Mouse (Mus musculus) B cell, adult 67 days (primary cell): ENCODE measurements around the gene Atxn7l3. TPM values are rescaled to one million over a fixed set of nuclear protein-coding genes. Genes with fewer than 3 reads are reported as not detected.

Experiments used
- total RNA-seq, 2 experiments: library from RNA; stranded (reverse); gene quantifications; 4 replicates each; pipeline ENCODE4 v1.2.4; 2023

Atxn7l3 gene
- total RNA-seq: 10 to 100 TPM; 72.1 to 73.0 TPM

DNA sequence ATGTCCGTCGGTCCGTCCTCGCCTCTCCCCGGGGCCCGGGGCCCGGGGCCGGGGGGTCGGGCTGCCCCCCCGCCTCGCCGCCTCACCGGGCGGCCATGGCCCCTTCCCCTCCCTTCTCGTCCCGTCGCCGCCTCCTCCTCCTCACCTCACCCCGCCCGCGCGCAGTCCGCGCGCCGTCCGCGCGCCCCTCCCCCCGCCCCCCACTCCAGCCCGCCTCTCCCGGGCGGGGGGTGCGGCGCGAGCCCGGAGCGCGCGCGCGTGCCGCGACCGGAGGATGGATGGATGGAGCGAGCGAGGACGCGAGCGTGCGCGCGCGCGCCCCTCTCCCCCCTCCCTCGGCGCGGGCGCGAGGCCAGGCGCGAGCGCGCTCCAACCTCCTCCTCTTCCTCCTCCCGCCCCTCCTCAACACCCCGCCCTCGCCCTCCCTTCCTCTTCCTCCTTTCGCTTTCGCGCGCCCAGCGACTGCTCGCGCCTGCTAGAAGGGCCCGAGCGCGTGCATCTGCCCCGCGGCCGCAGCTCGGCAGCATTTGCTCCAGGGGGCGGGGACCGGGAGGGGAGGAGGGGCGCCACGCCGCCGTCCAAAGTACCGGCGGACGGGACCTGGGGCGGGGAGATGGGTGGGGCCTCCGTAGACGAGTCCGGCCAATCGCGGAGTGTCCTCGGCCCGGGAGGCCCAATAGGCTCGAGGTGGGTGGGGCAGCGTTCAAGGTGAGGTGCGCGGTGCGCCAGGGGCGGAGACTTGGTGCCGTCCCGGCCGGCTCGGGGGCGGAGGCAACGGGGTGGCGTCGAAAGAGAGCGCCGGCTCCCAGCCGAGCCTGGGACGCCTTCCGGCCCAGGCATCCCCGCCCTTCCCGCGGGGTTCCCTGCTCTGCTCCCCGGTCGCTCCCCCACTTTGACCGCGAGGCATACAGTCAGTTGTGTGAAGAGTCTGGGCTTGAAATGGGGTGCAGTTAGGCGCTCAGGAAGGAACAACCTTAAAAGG lies at the start of gene Atxn7l3:
Atxn7l3 (minus strand) TSS at position 141 of the 982 bp plus-strand sequence.

DNA sequence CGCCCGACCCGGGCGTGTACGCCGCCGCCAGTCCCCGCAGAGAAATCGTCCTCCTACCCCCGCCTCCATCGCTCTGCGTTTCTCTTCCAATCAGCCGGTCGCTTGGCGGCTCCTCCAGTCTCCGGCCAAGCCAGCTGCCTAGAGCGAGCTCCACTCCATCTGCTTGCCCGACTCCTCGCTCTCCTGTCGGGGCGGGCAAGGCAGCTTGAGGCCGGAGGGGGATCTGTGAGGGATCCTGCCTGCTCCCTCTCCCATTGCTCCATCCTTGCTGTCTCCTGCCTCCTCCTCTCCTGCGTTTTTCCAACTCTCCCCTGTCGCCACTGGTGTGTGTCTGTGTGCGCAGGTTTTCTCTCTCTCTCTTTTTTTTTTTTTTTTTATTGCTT lies 23.0 kb upstream of the Atxn7l3 start, which contains the start of gene Ubtf:
Ubtf (minus strand) TSS at position 333 of the 383 bp plus-strand sequence.

DNA sequence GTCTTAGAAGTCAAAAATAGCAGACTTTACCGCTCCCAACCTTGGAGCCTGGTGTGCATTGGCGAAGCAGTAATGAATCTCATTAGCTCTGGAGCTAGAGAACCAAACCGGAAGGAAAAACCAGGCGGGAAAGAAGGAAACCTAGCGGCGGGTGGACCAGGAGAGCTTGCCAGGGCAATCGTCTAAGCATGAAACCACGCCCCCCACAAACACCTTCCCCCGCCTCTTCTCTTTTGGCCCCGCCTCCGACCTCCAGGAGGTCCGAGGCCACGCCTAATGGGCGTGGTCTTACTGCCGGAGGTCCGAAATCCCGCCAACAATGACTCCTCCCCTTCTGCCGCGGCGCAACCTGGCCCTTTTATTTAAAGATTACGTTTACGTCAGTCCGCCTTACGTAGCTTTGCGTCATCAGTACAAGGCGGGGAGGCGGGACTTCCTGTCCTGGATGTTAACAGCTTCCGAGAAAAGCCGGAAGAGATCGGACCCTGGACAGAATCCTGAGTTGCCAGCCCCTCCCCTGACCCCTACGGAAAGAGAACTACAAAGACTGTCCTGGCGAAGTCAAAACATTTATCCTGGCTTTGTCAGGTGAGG lies 11.8 kb downstream of the Atxn7l3 start, which contains the start of gene Tmub2:
Tmub2 (plus strand) TSS at position 431 of the 594 bp plus-strand sequence.

DNA sequence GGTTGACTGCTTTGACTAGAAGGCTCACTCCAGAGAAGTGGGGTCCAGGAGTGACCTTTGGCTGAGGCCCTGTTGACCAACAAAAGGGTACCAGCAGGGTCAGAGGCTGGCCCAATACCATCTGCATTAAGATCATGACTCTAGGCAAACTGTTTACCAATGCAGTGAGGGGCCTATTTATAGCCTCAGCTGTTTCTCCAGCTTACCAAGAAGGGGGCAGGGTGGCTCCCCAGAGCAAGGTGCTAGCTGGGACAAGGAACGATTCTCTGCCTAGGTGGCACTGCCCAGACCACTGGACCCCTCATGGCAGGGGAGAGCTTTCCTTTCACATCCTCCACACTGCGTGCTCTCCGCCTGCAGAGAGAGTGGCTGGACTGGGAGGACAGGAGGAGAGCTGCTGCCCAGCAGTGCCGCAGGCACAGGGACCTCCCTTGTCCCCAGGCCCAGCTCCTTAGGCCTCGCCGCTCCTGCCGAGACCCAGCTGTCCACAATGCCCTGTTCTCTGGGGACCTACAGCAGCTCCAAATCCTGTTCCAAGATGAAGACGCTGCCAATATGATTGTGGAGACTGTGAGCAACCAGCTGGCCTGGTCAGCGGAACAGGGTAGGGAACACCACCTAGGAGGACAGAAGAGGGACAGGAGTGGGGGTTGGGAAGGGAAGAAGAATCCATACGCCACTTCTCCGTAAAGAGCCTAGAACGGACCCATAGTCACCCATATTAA lies 27.7 kb downstream of the Atxn7l3 start, which contains the start of gene Asb16:
Asb16 (plus strand) TSS at position 224 of the 725 bp plus-strand sequence.

DNA sequence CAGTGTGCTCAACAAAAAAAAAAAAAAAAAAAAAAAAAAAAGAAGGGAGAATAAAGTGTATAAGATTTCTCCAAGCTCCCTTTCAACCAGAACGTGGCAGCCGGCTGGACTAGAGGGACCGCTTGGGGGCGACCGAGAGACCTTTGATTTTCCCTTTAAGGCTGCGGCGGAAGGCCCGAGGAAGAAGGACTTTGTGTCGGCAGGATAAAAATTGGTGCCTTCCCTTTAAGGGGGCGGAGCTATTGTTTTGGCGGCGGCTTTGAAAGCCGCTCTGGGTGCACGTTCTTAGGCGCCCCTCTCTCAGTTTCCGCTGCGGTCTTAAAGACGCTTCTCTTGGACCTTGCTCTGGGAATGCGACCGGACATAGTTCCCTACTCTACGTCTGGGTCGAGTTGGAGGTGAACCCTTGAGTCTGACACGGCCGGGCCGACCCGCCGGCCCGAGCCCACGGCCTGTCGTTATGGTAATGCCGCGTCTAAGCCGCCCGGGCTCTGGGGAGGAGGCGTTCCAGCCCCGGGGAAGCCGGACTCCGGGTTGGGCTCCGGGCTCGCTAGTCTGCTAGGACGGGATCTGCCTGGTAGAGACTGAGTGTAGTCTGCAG lies 47.7 kb downstream of the Atxn7l3 start, which contains the start of gene BC030867:
BC030867 (plus strand) TSS at position 253 of the 601 bp plus-strand sequence.

Other genes starting within 250 kb of the Atxn7l3 start
- gene Mpp2, start 208.1 kb downstream of the Atxn7l3 start, total RNA-seq: not detected
- not detected for gene Ppy, start 195.3 kb downstream of the Atxn7l3 start, total RNA-seq
- gene Pyy, start 188.8 kb downstream of the Atxn7l3 start, total RNA-seq: not detected
- not detected for gene Nags, start 151.1 kb downstream of the Atxn7l3 start, total RNA-seq
- gene Tmem101, start 140.2 kb downstream of the Atxn7l3 start, total RNA-seq: 10 to 100 TPM in 1 of 2 experiments, 1 to 10 TPM in 1; 8.4 to 17.1 TPM
- gene Lsm12, start 111.3 kb downstream of the Atxn7l3 start, total RNA-seq: 10 to 100 TPM; 53.8 to 57.7 TPM
- 10 to 100 TPM; 44.4 to 48.9 TPM for gene G6pc3, start 107.0 kb downstream of the Atxn7l3 start, total RNA-seq
- 100 to 1,000 TPM; 117 to 132 TPM for gene Hdac5, start 66.5 kb downstream of the Atxn7l3 start, total RNA-seq
- gene BC030867, start 47.7 kb downstream of the Atxn7l3 start, total RNA-seq: under 1 TPM; 0.71 to 0.96 TPM
- gene Asb16, start 27.9 kb downstream of the Atxn7l3 start, total RNA-seq: not detected
- 10 to 100 TPM; 43.7 to 45.4 TPM for gene Tmub2, start 11.7 kb downstream of the Atxn7l3 start, total RNA-seq
- gene Ubtf, start 23.1 kb upstream of the Atxn7l3 start, total RNA-seq: 100 to 1,000 TPM; 172 to 178 TPM
- gene Slc4a1, start 69.6 kb upstream of the Atxn7l3 start, total RNA-seq: under 1 TPM in 1 of 2 experiments, not detected in 1; 0.70 TPM
- gene Rundc3a, start 96.8 kb upstream of the Atxn7l3 start, total RNA-seq: 1 to 10 TPM in 1 of 2 experiments, under 1 TPM in 1; 0.56 to 2.4 TPM
- gene Slc25a39, start 111.3 kb upstream of the Atxn7l3 start, total RNA-seq: 10 to 100 TPM; 41.6 to 41.8 TPM
- 10 to 100 TPM; 62.2 to 72.9 TPM for gene Grn, start 133.7 kb upstream of the Atxn7l3 start, total RNA-seq
- gene Fam171a2, start 151.1 kb upstream of the Atxn7l3 start, total RNA-seq: not detected
- gene Itga2b, start 173.5 kb upstream of the Atxn7l3 start, total RNA-seq: 1 to 10 TPM; 6.4 to 7.9 TPM